Mouse (Mus musculus): ENCODE results near the gene Hand1. TPM values are rescaled to one million over a fixed set of nuclear protein-coding genes. Genes with fewer than 3 reads are reported as not detected.

The Hand1 gene
- not detected for polyA plus RNA-seq (2012; fragmentation: generic; extraction: Trizol)

DNA sequence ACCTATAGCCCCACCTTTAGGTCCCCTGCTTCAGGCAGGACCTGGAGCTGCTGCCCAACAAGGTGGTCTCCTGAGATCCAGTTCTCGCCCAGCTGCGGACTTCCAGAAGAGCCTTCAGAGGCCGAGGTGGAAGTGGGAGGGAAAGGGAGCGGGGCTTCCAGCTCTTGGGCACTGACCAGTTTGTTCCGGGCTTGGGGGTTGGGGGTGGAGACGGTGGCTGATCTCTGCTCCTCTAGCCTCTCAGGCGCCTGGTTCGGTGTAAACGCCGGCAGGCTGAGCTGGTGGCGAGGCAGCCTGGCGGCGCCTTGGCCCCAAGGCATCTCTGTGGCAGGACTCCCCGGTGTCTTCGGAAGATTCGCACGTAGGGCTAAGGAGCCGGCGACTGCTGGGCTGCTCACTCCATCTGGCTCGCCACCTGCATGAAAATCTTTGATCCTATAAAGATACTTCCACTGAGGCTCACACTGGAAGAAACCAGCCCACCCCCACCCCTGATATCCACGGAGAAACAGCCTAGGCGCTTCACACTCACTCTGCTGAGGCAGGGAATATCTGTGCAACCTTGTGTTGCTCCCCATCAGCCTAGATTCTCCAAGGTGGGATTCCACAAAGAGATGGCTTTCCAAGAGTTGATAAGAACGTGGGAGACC lies at the start of gene Hand1:
Gene Hand1 (minus strand): TSS at position 267 of the 650 bp plus-strand sequence.
- TF ChIP-seq POLR2A (IDR thresholded peaks at IDR 0.05; ENCODE audit: insufficient read length, low read depth) (no peak), SRF (IDR thresholded peaks at IDR 0.05; ENCODE audit: control insufficient read depth, insufficient read length, low read depth) (no peak), E2F4 (IDR thresholded peaks at IDR 0.05; ENCODE audit: insufficient read depth) (no peak), TCF3 (IDR thresholded peaks at IDR 0.05; ENCODE audit: insufficient read length, low read depth) (no peak), TCF12 (IDR thresholded peaks at IDR 0.05; ENCODE audit: insufficient read depth, poor library complexity, severe bottlenecking) (no peak), MYOG (IDR thresholded peaks at IDR 0.05; ENCODE audit: control insufficient read depth in 1 of 3, insufficient read depth in 1 of 3, insufficient read length in 2 of 3, low read depth in 2 of 3) (no peak), REST (IDR thresholded peaks at IDR 0.05; ENCODE audit: insufficient read depth, insufficient read length) (no peak), POLR2AphosphoS2 (IDR thresholded peaks at IDR 0.05; ENCODE audit: insufficient read length, low read depth) (no peak), CEBPB (IDR thresholded peaks at IDR 0.05; ENCODE audit: insufficient read depth, poor library complexity, severe bottlenecking) (no peak), MAX (IDR thresholded peaks at IDR 0.05; ENCODE audit: low read depth) (no peak), MYOD1 (IDR thresholded peaks at IDR 0.05; ENCODE audit: control insufficient read depth in 1 of 3, insufficient read length in 2 of 3, low read depth in 2 of 3) (no peak), USF1 (IDR thresholded peaks at IDR 0.05; ENCODE audit: low read depth) (no peak)
- Histone ChIP-seq H3K36me3 (ENCODE audit: control insufficient read depth, insufficient read depth) (no peaks in the 10 kb centered on the region), H3K4me3 (no peak within 1 kb of the TSS), H3K4me2 (ENCODE audit: low read depth) (no peak within 1 kb of the TSS), H3ac (ENCODE audit: control insufficient read depth, insufficient read length) (no peak within 1 kb of the TSS), H3K27me3 (ENCODE audit: control insufficient read depth, insufficient read depth, insufficient read length) (peaks cover 58% of the 10 kb centered on the region), H3K79me2 (ENCODE audit: control insufficient read depth, insufficient read depth) (no peaks in the 10 kb centered on the region)

DNA sequence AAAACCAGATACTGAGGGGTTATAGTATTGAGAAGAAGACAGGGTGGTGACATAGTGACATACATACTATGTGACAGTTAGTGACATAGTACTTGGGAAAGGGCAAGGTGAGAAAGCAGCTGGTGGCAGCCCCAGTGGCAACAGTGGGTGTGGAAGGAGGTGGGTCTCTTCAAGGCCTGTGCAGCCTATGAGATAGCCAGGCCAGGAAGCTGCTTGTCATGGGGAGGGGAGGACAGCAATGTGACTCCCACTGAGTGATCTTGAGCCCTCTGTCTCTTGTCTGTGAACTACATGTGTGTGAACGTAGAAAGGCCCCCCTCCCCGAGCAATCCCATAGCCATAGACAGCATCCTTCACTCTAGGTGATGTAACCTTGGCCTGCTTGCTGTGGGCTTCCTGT lies 43.5 kb upstream of the Hand1 start:
- Histone ChIP-seq H3ac (ENCODE audit: control insufficient read depth, insufficient read length) (no peak overlapping the region), H3K4me3 (no peak overlapping the region), H3K79me2 (ENCODE audit: control insufficient read depth, insufficient read depth) (no peaks in the 10 kb centered on the region), H3K27me3 (ENCODE audit: control insufficient read depth, insufficient read depth, insufficient read length) (peaks cover 2% of the 10 kb centered on the region), H3K36me3 (ENCODE audit: control insufficient read depth, insufficient read depth) (no peaks in the 10 kb centered on the region), H3K4me2 (ENCODE audit: low read depth) (no peak overlapping the region)
- TF ChIP-seq USF1 (IDR thresholded peaks at IDR 0.05; ENCODE audit: low read depth): no peak
- no peak for TF ChIP-seq REST (IDR thresholded peaks at IDR 0.05; ENCODE audit: insufficient read depth, insufficient read length)
- no peak for TF ChIP-seq CEBPB (IDR thresholded peaks at IDR 0.05; ENCODE audit: insufficient read depth, poor library complexity, severe bottlenecking)
- TF ChIP-seq POLR2A (IDR thresholded peaks at IDR 0.05; ENCODE audit: insufficient read length, low read depth): no peak
- no peak for TF ChIP-seq MYOG (IDR thresholded peaks at IDR 0.05; ENCODE audit: control insufficient read depth in 1 of 3, insufficient read depth in 1 of 3, insufficient read length in 2 of 3, low read depth in 2 of 3)
- no peak for TF ChIP-seq MAX (IDR thresholded peaks at IDR 0.05; ENCODE audit: low read depth)
- TF ChIP-seq MYOD1 (IDR thresholded peaks at IDR 0.05; ENCODE audit: control insufficient read depth in 1 of 3, insufficient read length in 2 of 3, low read depth in 2 of 3): no peak
- TF ChIP-seq TCF3 (IDR thresholded peaks at IDR 0.05; ENCODE audit: insufficient read length, low read depth): no peak
- no peak for TF ChIP-seq SRF (IDR thresholded peaks at IDR 0.05; ENCODE audit: control insufficient read depth, insufficient read length, low read depth)
- TF ChIP-seq POLR2AphosphoS2 (IDR thresholded peaks at IDR 0.05; ENCODE audit: insufficient read length, low read depth): no peak
- TF ChIP-seq E2F4 (IDR thresholded peaks at IDR 0.05; ENCODE audit: insufficient read depth): no peak
- no peak for TF ChIP-seq TCF12 (IDR thresholded peaks at IDR 0.05; ENCODE audit: insufficient read depth, poor library complexity, severe bottlenecking)

DNA sequence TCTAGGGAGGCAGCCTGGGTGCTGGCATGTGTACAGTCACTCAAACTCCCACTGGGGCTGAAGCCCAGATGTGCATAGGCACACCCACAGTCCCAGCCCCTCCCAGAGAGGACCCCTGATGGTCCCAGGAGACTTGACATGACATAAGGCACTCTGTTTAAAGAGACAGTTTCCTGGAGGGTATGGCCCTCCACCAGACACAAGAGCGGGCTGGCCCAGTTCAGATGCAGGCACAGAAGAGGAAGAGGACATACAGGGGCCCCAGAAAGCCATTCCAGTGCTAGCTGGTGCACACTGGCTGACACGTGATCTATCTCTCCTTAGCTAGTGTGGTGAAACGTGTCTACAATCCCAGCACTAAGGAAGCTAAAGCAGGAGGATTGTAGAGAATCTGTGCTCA lies 40.4 kb upstream of the Hand1 start:
- Histone ChIP-seq H3K4me2 (ENCODE audit: low read depth) (no peak overlapping the region), H3K36me3 (ENCODE audit: control insufficient read depth, insufficient read depth) (no peaks in the 10 kb centered on the region), H3K79me2 (ENCODE audit: control insufficient read depth, insufficient read depth) (no peaks in the 10 kb centered on the region), H3K27me3 (ENCODE audit: control insufficient read depth, insufficient read depth, insufficient read length) (peaks cover 5% of the 10 kb centered on the region), H3K4me3 (no peak overlapping the region), H3ac (ENCODE audit: control insufficient read depth, insufficient read length) (no peak overlapping the region)
- TF ChIP-seq POLR2A (IDR thresholded peaks at IDR 0.05; ENCODE audit: insufficient read length, low read depth) (no peak), MYOG (IDR thresholded peaks at IDR 0.05; ENCODE audit: control insufficient read depth in 1 of 3, insufficient read depth in 1 of 3, insufficient read length in 2 of 3, low read depth in 2 of 3) (no peak), POLR2AphosphoS2 (IDR thresholded peaks at IDR 0.05; ENCODE audit: insufficient read length, low read depth) (no peak), TCF3 (IDR thresholded peaks at IDR 0.05; ENCODE audit: insufficient read length, low read depth) (no peak), TCF12 (IDR thresholded peaks at IDR 0.05; ENCODE audit: insufficient read depth, poor library complexity, severe bottlenecking) (no peak), MAX (IDR thresholded peaks at IDR 0.05; ENCODE audit: low read depth) (no peak), SRF (IDR thresholded peaks at IDR 0.05; ENCODE audit: control insufficient read depth, insufficient read length, low read depth) (no peak), E2F4 (IDR thresholded peaks at IDR 0.05; ENCODE audit: insufficient read depth) (no peak), CEBPB (IDR thresholded peaks at IDR 0.05; ENCODE audit: insufficient read depth, poor library complexity, severe bottlenecking) (no peak), MYOD1 (IDR thresholded peaks at IDR 0.05; ENCODE audit: control insufficient read depth in 1 of 3, insufficient read length in 2 of 3, low read depth in 2 of 3) (no peak), USF1 (IDR thresholded peaks at IDR 0.05; ENCODE audit: low read depth) (no peak), REST (IDR thresholded peaks at IDR 0.05; ENCODE audit: insufficient read depth, insufficient read length) (no peak)

DNA sequence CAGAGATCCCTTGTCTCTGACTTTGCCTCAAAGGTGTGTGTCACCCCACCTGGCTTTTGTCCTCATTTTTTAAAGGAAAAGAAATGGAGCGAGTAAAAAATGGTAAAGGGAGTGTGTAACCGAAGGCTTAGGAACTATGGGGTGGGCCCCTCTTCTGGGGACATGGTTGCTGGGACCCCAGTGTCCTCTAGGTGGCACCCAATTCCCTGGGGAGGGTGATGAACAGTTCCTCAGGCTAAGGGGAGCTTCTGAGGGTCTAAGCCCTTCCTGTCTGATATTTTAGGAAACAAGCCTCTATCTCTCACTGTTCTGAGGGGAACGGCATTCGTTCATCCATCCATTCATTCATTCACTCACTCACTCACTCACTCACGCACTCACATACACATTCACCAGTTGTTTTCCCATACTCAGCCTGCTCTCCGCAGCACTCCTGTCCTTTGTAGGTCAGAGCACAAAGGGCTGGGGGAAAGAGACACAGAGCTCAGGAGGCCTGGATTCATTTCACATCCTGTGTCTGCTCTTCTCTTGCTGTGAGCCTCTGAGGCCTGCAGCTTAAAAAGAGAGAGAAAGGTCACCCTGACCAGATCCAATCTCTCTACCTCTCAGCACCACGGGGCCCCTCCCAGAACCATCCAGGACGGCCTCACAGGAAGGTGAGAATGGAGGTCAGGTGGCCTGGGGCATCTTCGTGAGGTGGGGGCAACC lies 36.3 kb upstream of the Hand1 start:
- Histone ChIP-seq H3K79me2 (ENCODE audit: control insufficient read depth, insufficient read depth) (no peaks in the 10 kb centered on the region), H3K36me3 (ENCODE audit: control insufficient read depth, insufficient read depth) (no peaks in the 10 kb centered on the region), H3ac (ENCODE audit: control insufficient read depth, insufficient read length) (no peak overlapping the region), H3K4me2 (ENCODE audit: low read depth) (no peak overlapping the region), H3K4me3 (no peak overlapping the region), H3K27me3 (ENCODE audit: control insufficient read depth, insufficient read depth, insufficient read length) (peaks cover 5% of the 10 kb centered on the region)
- TF ChIP-seq REST (IDR thresholded peaks at IDR 0.05; ENCODE audit: insufficient read depth, insufficient read length) (no peak), POLR2A (IDR thresholded peaks at IDR 0.05; ENCODE audit: insufficient read length, low read depth) (no peak), TCF3 (IDR thresholded peaks at IDR 0.05; ENCODE audit: insufficient read length, low read depth) (no peak), USF1 (IDR thresholded peaks at IDR 0.05; ENCODE audit: low read depth) (no peak), TCF12 (IDR thresholded peaks at IDR 0.05; ENCODE audit: insufficient read depth, poor library complexity, severe bottlenecking) (no peak), POLR2AphosphoS2 (IDR thresholded peaks at IDR 0.05; ENCODE audit: insufficient read length, low read depth) (no peak), MAX (IDR thresholded peaks at IDR 0.05; ENCODE audit: low read depth) (no peak), MYOG (IDR thresholded peaks at IDR 0.05; ENCODE audit: control insufficient read depth in 1 of 3, insufficient read depth in 1 of 3, insufficient read length in 2 of 3, low read depth in 2 of 3) (no peak), SRF (IDR thresholded peaks at IDR 0.05; ENCODE audit: control insufficient read depth, insufficient read length, low read depth) (no peak), E2F4 (IDR thresholded peaks at IDR 0.05; ENCODE audit: insufficient read depth) (no peak), CEBPB (IDR thresholded peaks at IDR 0.05; ENCODE audit: insufficient read depth, poor library complexity, severe bottlenecking) (no peak), MYOD1 (IDR thresholded peaks at IDR 0.05; ENCODE audit: control insufficient read depth in 1 of 3, insufficient read length in 2 of 3, low read depth in 2 of 3) (no peak)
